Mouse (Mus musculus) heart, postnatal 14 days (tissue): ENCODE measurements around the gene Lrrn4. TPM values are rescaled to one million over a fixed set of nuclear protein-coding genes. Genes with fewer than 3 reads are reported as not detected.

Source experiments
- DNase-seq, 2 experiments: peaks; one replicate each; pipeline ENCODE4 v3.0.0; 2021 to 2022
- intact Hi-C: fragments of 180-260 bp; cut with DNase I; formaldehyde crosslinking; loops from one replicate; pipeline ENCODE4 v1.15.1; 2025
- long read RNA-seq, 2 experiments: library from polyadenylated mRNA; stranded (forward); transcript quantifications; one replicate each; pipeline ENCODE4 v2.0.0; 2021
- total RNA-seq, 2 experiments: library from RNA; stranded (reverse); gene quantifications; 2 replicates each; pipeline ENCODE4 v1.2.3; 2021

The Lrrn4 gene
- 1 to 10 TPM; 7.2 to 8.0 TPM for total RNA-seq
- long read RNA-seq, experiment 1: 0 reads
- long read RNA-seq, experiment 2, partial matches to known transcripts: 1 of 1 reads
- long read RNA-seq, experiment 2, other reads (novel, unspliced or antisense): 0 of 1 reads

GRCm38 (mm10) chr2:132880844-132881645 is at the start of gene Lrrn4:
Gene Lrrn4, minus strand, starts transcription at chr2:132880891.
- intact Hi-C loops: no loop called here
- DNase-seq: no peak

GRCm38 (mm10) chr2:132928999-132929398 is 48.3 kb upstream of the Lrrn4 start:
- intact Hi-C loops: no loop called here
- no peak for DNase-seq

DNA sequence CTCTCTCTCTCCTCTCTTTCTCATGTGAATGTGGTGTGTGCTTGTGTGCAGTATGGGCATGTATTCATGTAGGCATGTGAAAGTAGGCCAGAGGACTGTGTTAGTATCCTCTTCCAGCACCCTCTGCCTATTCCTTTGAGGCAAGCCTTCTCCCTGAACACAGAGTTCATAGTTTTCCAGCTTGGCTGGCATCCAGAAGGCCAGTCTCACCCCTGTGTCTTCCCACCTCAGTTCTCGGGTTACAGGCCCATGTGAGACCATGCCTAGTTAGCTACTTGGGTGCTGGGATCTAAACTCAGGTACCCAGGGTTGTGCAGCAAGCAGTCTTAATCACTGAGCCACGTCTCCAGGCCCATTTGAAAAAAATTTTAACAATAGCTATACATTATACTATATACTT is 47.2 kb upstream of the Lrrn4 start:
- intact Hi-C loops: no loop called here
- DNase-seq: no peak

DNA sequence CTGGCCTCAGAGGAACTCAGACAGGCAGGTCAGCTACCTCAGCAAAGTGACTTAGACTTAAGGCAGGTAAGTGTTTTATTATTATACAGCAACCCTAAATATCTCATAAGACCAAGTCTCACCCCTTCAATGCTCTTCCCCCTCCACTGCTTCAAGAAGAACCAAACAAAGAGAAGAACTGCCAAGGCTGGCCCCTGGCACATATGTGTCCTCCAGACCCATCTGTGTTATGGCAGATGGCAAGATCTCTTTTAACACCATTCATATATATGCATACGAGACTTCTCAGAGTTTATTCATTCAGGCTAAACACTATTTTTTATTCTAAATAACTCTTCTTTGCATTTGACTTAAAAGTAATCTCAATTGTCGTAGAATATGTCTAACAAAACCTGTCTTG is 46.6 kb upstream of the Lrrn4 start:
- intact Hi-C loops: no loop called here
- no peak for DNase-seq

DNA sequence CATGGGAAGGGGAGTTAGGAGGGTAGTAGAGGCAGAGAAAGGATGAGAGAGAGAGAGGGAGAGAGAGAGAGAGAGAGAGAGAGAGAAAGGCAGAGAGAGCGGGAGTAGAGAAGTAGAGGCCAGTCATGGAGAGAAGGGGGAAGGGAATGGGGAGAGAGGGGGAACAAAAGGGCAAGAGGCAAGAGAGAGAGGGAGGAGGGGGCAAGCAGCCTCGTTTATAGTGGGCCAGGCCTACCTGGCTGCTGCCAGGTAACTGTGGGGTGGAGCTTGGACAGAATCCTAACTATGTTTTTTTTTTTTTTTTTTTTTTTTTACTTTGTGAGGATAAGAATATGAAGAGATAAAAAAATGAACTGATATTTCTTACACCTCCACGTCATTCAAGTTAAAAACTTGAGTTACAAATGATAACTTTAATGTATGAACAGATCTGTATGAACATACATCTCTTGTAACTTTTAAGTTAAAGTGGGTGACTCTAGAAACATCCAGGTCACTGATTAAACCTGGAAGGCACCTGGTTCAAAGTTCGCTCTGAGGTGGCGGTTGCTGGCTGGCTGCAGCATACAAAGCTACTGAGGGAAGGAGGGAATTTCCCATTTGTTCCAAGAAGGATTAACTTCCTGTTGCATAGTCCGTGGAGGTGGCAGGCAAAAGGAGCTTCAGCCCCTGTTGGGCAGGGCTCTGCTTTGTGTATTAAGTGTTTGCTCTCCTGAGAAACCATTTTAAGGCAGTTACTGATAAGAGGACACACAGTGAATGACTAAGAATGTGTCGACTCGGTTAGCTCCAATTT is 42.8 kb upstream of the Lrrn4 start:
- intact Hi-C loops: no loop called here
- DNase-seq: no peak

- no peak for DNase-seq
- intact Hi-C loops: no loop called here
Observed at GRCm38 (mm10) chr2:132922076-132922873, 41.6 kb upstream of the Lrrn4 start.

GRCm38 (mm10) chr2:132914785-132915184 is 34.1 kb upstream of the Lrrn4 start:
- intact Hi-C loops: no loop called here

GRCm38 (mm10) chr2:132906763-132907162 is 26.1 kb upstream of the Lrrn4 start:
- peak in 1 of 2 experiments; percentile 48 for DNase-seq
- intact Hi-C loops: loop anchor here (2.0 to 10.0 kb wide), 2 partner anchors 192 to 390 kb away; no protein-coding TSS in a partner anchor

More at GRCm38 (mm10) chr2:132914785-132915184, 34.1 kb upstream of the Lrrn4 start:
- no peak for DNase-seq

GRCm38 (mm10) chr2:132904961-132905360 is 24.3 kb upstream of the Lrrn4 start:
- intact Hi-C loops: loop anchor here (10.0 kb wide), 1 partner anchor 190 kb away; no protein-coding TSS in a partner anchor

GRCm38 (mm10) chr2:132903498-132903897 is 22.8 kb upstream of the Lrrn4 start:
- intact Hi-C loops: loop anchor here (1.0 to 10.0 kb wide), 2 partner anchors 57 to 189 kb away; partner anchors contain the start of gene Crls1
- peak; percentile 24 to 53 for DNase-seq

More at GRCm38 (mm10) chr2:132904961-132905360, 24.3 kb upstream of the Lrrn4 start:
- no peak for DNase-seq

GRCm38 (mm10) chr2:132902056-132902455 is 21.4 kb upstream of the Lrrn4 start:
- intact Hi-C loops: loop anchor here (10.0 kb wide), 1 partner anchor 187 kb away; no protein-coding TSS in a partner anchor
- DNase-seq: no peak

GRCm38 (mm10) chr2:132901636-132902035 is 20.9 kb upstream of the Lrrn4 start:
- no peak for DNase-seq
- intact Hi-C loops: loop anchor here (10.0 kb wide), 1 partner anchor 187 kb away; no protein-coding TSS in a partner anchor

- intact Hi-C loops: loop anchor here (10.0 kb wide), 1 partner anchor 186 kb away; no protein-coding TSS in a partner anchor
- DNase-seq: no peak
Observed at GRCm38 (mm10) chr2:132900596-132900995, 19.9 kb upstream of the Lrrn4 start.

DNA sequence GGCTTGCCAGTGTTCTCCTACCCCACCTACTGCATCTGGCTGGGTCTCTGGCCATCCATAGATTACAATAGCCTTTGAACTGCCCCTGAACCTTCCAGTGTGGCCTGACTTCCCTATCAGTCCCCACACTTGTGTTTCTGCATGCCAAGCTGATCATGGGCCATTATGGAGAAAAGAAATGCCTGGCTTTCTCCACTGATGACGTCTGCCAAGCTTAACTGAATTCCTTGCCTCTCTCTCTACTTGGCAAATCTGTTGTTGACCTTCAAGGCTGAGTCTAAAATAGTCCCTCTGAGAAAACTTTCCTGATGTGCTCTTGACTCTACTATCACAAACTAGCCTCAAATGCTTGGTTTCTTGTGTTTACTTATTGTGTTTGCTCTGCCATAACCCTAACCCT is 17.5 kb upstream of the Lrrn4 start:
- DNase-seq: no peak
- intact Hi-C loops: loop anchor here (2.0 kb wide), 1 partner anchor 19 kb away; no protein-coding TSS in a partner anchor

GRCm38 (mm10) chr2:132893826-132894225 is 13.1 kb upstream of the Lrrn4 start:
- intact Hi-C loops: no loop called here
- no peak for DNase-seq

- intact Hi-C loops: no loop called here
- DNase-seq: no peak
Observed at GRCm38 (mm10) chr2:132885312-132885711, 4.6 kb upstream of the Lrrn4 start.

GRCm38 (mm10) chr2:132884303-132884967 is 3.7 kb upstream of the Lrrn4 start:
- DNase-seq: no peak
- intact Hi-C loops: loop anchor here (1.0 kb wide), 1 partner anchor 12 kb away; no protein-coding TSS in a partner anchor

GRCm38 (mm10) chr2:132879261-132880044 is 1.2 kb downstream of the Lrrn4 start:
- intact Hi-C loops: loop anchor here (2.0 kb wide), 1 partner anchor 19 kb away; no protein-coding TSS in a partner anchor
- DNase-seq: peak; percentile 23 to 48
